Mouse (Mus musculus): ENCODE measurements at regions not wholly inside any gene's neighbourhood (a gene's known extent, or its start where the extent isn't known, plus 50 kb on each side); places are given as distances from the start of the nearest gene placed in this dataset.

GRCm38 (mm10) chr4:154764238-154764637 is 73.0 kb upstream of the Ttc34 start:
- TF ChIP-seq CTCF (IDR thresholded peaks at IDR 0.05; ENCODE audit: low read depth) (no peak), EP300 (IDR thresholded peaks at IDR 0.05; ENCODE audit: low read depth) (no peak)

All from liver, embryonic 14.5 days (tissue).